Mouse (Mus musculus) hindbrain, embryonic 12.5 days (tissue): ENCODE data around the gene Gsto2. TPM values are rescaled to one million over a fixed set of nuclear protein-coding genes. Genes with fewer than 3 reads are reported as not detected.

Experiments
- ATAC-seq: fragments of 200-750 bp; cut with Nextera tagmentation; 2 replicates; pipeline ENCODE4 v1.8.0; 2017; ENCODE audit warnings: moderate TSS enrichment; ENCODE audit not compliant: low FRiP score
- H3K27ac ChIP-seq: fragments of 300-500 bp; sonication (generic); 2 replicates; pipeline ENCODE4 v1.5.1; 2016; ENCODE audit warnings: mild to moderate bottlenecking
- H3K27me3 ChIP-seq: fragments of 300-500 bp; sonication (generic); 2 replicates; pipeline ENCODE4 v1.6.1; 2016; ENCODE audit warnings: mild to moderate bottlenecking
- H3K36me3 ChIP-seq: fragments of 300-500 bp; sonication (generic); 2 replicates; pipeline ENCODE4 v1.6.1; 2016; ENCODE audit warnings: mild to moderate bottlenecking
- H3K4me1 ChIP-seq: fragments of 300-500 bp; sonication (generic); 2 replicates; pipeline ENCODE4 v1.6.1; 2016
- H3K4me2 ChIP-seq: fragments of 300-500 bp; sonication (generic); replicated peaks from 2 replicates; pipeline ENCODE4 v1.6.1; 2016; ENCODE audit warnings: mild to moderate bottlenecking
- H3K4me3 ChIP-seq: fragments of 300-500 bp; sonication (generic); 2 replicates; pipeline ENCODE4 v1.5.1; 2016; ENCODE audit warnings: mild to moderate bottlenecking
- H3K9ac ChIP-seq: fragments of 300-500 bp; sonication (generic); 2 replicates; pipeline ENCODE4 v1.6.1; 2016; ENCODE audit warnings: mild to moderate bottlenecking, moderate library complexity
- H3K9me3 ChIP-seq: fragments of 300-500 bp; sonication (generic); replicated peaks from 2 replicates; pipeline ENCODE4 v1.6.1; 2016; ENCODE audit warnings: mild to moderate bottlenecking
- WGBS: fragments of 180-500 bp; shearing (Covaris S2); methylation state at CpG from one replicate; pipeline ENCODE4 v1.1.7; 2016; 5-methylcytosine and 5-hydroxymethylcytosine counted together
- polyA plus RNA-seq: library from polyadenylated mRNA; unstranded; fragments of >200 nt; fragmentation: Nextera tagmentation; extraction: Ambion mirVana; gene quantifications from 2 replicates; pipeline ENCODE4 v1.2.1, GENCODE M21; 2016

The Gsto2 gene
- polyA plus RNA-seq, 1 experiment from 2014 or later = 0.96 TPM

- Histone ChIP-seq H3K27ac (no peak overlapping the region), H3K27me3 (no peaks in the 10 kb centered on the region), H3K4me1 (peaks cover 18% of the 10 kb centered on the region), H3K4me2 (no peak overlapping the region), H3K36me3 (no peaks in the 10 kb centered on the region), H3K9me3 (no peaks in the 10 kb centered on the region), H3K9ac (no peak overlapping the region), H3K4me3 (no peak overlapping the region)
- no peak for ATAC-seq
- 78% methylated on average over 13 of the region's 13 CpGs for WGBS
These were observed 19.2 kb downstream of the Gsto2 start for GRCm38 (mm10) chr19:47884296-47885085.

GRCm38 (mm10) chr19:47885191-47885743 lies 19.9 kb downstream of the Gsto2 start:
- H3K4me2 ChIP-seq = no peak overlapping the region
- H3K27ac ChIP-seq = no peak overlapping the region
- no peak for ATAC-seq
- no peak overlapping the region for H3K4me3 ChIP-seq
- no peaks in the 10 kb centered on the region for H3K27me3 ChIP-seq
- H3K9ac ChIP-seq = no peak overlapping the region
- WGBS = 69% methylated on average over 7 of the region's 7 CpGs
- H3K36me3 ChIP-seq = no peaks in the 10 kb centered on the region
- H3K4me1 ChIP-seq = peaks cover 18% of the 10 kb centered on the region
- no peaks in the 10 kb centered on the region for H3K9me3 ChIP-seq

GRCm38 (mm10) chr19:47885886-47886285 lies 20.6 kb downstream of the Gsto2 start:
- Histone ChIP-seq H3K4me2 (no peak overlapping the region), H3K9ac (no peak overlapping the region), H3K27me3 (no peaks in the 10 kb centered on the region), H3K4me3 (no peak overlapping the region), H3K27ac (no peak overlapping the region), H3K4me1 (peaks cover 15% of the 10 kb centered on the region), H3K9me3 (no peaks in the 10 kb centered on the region), H3K36me3 (no peaks in the 10 kb centered on the region)
- 86% methylated on average over 11 of the region's 11 CpGs for WGBS
- ATAC-seq = no peak

- Histone ChIP-seq H3K36me3 (no peaks in the 10 kb centered on the region), H3K4me1 (peaks cover 14% of the 10 kb centered on the region), H3K9me3 (no peaks in the 10 kb centered on the region), H3K27ac (no peak overlapping the region), H3K9ac (no peak overlapping the region), H3K4me2 (no peak overlapping the region), H3K4me3 (no peak overlapping the region), H3K27me3 (no peaks in the 10 kb centered on the region)
- ATAC-seq = no peak
- 87% methylated on average over 7 of the region's 7 CpGs for WGBS
These were observed 21.3 kb downstream of the Gsto2 start for GRCm38 (mm10) chr19:47886617-47887016.

- Histone ChIP-seq H3K4me1 (peaks cover 14% of the 10 kb centered on the region), H3K4me2 (no peak overlapping the region), H3K9me3 (no peaks in the 10 kb centered on the region), H3K27ac (no peak overlapping the region), H3K27me3 (no peaks in the 10 kb centered on the region), H3K4me3 (no peak overlapping the region), H3K36me3 (no peaks in the 10 kb centered on the region), H3K9ac (no peak overlapping the region)
- WGBS = 86% methylated on average over 10 of the region's 10 CpGs
- no peak for ATAC-seq
These were observed 22.1 kb downstream of the Gsto2 start for GRCm38 (mm10) chr19:47887417-47887816.

GRCm38 (mm10) chr19:47888037-47888436 lies 22.7 kb downstream of the Gsto2 start:
- ATAC-seq = no peak
- Histone ChIP-seq H3K4me1 (peaks cover 9% of the 10 kb centered on the region), H3K9me3 (no peaks in the 10 kb centered on the region), H3K9ac (no peak overlapping the region), H3K4me3 (no peak overlapping the region), H3K36me3 (no peaks in the 10 kb centered on the region), H3K27me3 (no peaks in the 10 kb centered on the region), H3K27ac (no peak overlapping the region), H3K4me2 (no peak overlapping the region)
- WGBS = 89% methylated on average over 8 of the region's 8 CpGs

GRCm38 (mm10) chr19:47890489-47891130 lies 25.3 kb downstream of the Gsto2 start:
- no peak for ATAC-seq
- Histone ChIP-seq H3K27ac (no peak overlapping the region), H3K4me3 (no peak overlapping the region), H3K4me1 (no peaks in the 10 kb centered on the region), H3K9ac (no peak overlapping the region), H3K9me3 (no peaks in the 10 kb centered on the region), H3K27me3 (no peaks in the 10 kb centered on the region), H3K4me2 (no peak overlapping the region), H3K36me3 (peaks cover 15% of the 10 kb centered on the region)
- WGBS = 82% methylated on average over 10 of the region's 10 CpGs

- 78% methylated on average over 11 of the region's 11 CpGs for WGBS
- H3K4me2 ChIP-seq = no peak overlapping the region
- H3K27ac ChIP-seq = no peak overlapping the region
- no peaks in the 10 kb centered on the region for H3K27me3 ChIP-seq
- no peak overlapping the region for H3K9ac ChIP-seq
- no peaks in the 10 kb centered on the region for H3K4me1 ChIP-seq
- H3K9me3 ChIP-seq = no peaks in the 10 kb centered on the region
- peaks cover 26% of the 10 kb centered on the region for H3K36me3 ChIP-seq
- ATAC-seq = no peak
- H3K4me3 ChIP-seq = no peak overlapping the region
These were observed 26.4 kb downstream of the Gsto2 start for GRCm38 (mm10) chr19:47891562-47892312.

- no peak for ATAC-seq
- Histone ChIP-seq H3K27ac (no peak overlapping the region), H3K9ac (no peak overlapping the region), H3K27me3 (no peaks in the 10 kb centered on the region), H3K4me1 (no peaks in the 10 kb centered on the region), H3K9me3 (no peaks in the 10 kb centered on the region), H3K4me3 (no peak overlapping the region), H3K4me2 (no peak overlapping the region), H3K36me3 (peaks cover 40% of the 10 kb centered on the region)
- 93% methylated on average over 6 of the region's 6 CpGs for WGBS
These were observed 27.8 kb downstream of the Gsto2 start for GRCm38 (mm10) chr19:47893092-47893491.

- Histone ChIP-seq H3K4me3 (no peak overlapping the region), H3K27me3 (no peaks in the 10 kb centered on the region), H3K4me2 (no peak overlapping the region), H3K9ac (no peak overlapping the region), H3K4me1 (peaks cover 18% of the 10 kb centered on the region), H3K27ac (no peak overlapping the region), H3K9me3 (no peaks in the 10 kb centered on the region), H3K36me3 (peaks cover 40% of the 10 kb centered on the region)
- no peak for ATAC-seq
- WGBS = 89% methylated on average over 8 of the region's 8 CpGs
These were observed 33.2 kb downstream of the Gsto2 start for GRCm38 (mm10) chr19:47898472-47899079.

GRCm38 (mm10) chr19:47900012-47900411 lies 34.7 kb downstream of the Gsto2 start:
- Histone ChIP-seq H3K27ac (no peak overlapping the region), H3K9me3 (no peaks in the 10 kb centered on the region), H3K9ac (no peak overlapping the region), H3K4me3 (no peak overlapping the region), H3K4me2 (no peak overlapping the region), H3K36me3 (peaks cover 30% of the 10 kb centered on the region), H3K4me1 (peaks cover 21% of the 10 kb centered on the region), H3K27me3 (no peaks in the 10 kb centered on the region)
- no peak for ATAC-seq
- WGBS = 70% methylated on average over 6 of the region's 6 CpGs

- Histone ChIP-seq H3K4me2 (no peak overlapping the region), H3K27me3 (no peaks in the 10 kb centered on the region), H3K9ac (no peak overlapping the region), H3K4me1 (peaks cover 25% of the 10 kb centered on the region), H3K9me3 (no peaks in the 10 kb centered on the region), H3K27ac (no peak overlapping the region), H3K4me3 (no peak overlapping the region), H3K36me3 (peaks cover 25% of the 10 kb centered on the region)
- WGBS = 84% methylated on average over 10 of the region's 10 CpGs
- no peak for ATAC-seq
These were observed 35.2 kb downstream of the Gsto2 start for GRCm38 (mm10) chr19:47900558-47900957.
